Mouse (Mus musculus): Measurements from ENCODE around the gene Cldn34a. TPM values are rescaled to one million over a fixed set of nuclear protein-coding genes. Genes with fewer than 3 reads are reported as not detected.
"Not testable (repeated sequence)": the region's sequence is repeated elsewhere in the genome, so short reads cannot be mapped to it uniquely, and the experiment has no call there.

The Cldn34a gene
- not detected in 2 replicates for polyA plus RNA-seq (2014; fragmentation: Nextera tagmentation; extraction: Ambion mirVana)

DNA sequence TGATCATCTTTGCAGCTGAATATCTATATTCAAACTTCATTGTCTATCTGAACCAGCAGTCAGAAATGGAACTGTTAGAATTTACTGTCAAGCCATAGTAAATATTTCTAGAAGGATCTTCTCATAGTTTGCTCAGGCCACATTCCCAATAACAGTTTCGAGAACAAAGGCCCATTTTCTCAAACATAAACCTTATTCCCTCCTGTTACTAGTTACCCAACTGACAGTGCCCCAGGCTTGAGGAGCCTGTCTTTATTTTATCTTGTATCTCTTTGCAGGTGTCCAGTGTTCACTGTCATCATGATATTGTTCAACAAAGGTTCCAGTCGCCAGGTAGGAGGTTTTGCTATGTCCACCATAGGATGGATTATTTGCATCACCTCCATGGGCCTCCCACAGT is at the start of gene Cldn34a:
Gene Cldn34a, plus strand, starts transcription at position 301 of the 400 bp plus-strand sequence.
- Histone ChIP-seq H3K27ac (ENCODE audit: low read depth, low read length) (no peak within 1 kb of the TSS), H3K9me3 (ENCODE audit: control insufficient read depth, low read length) (no peaks in the 10 kb centered on the region), H3K4me1 (ENCODE audit: control insufficient read depth, insufficient read depth, low read length) (no peaks in the 10 kb centered on the region), H3K36me3 (ENCODE audit: control insufficient read depth, insufficient read depth, low read length) (no peaks in the 10 kb centered on the region), H3K4me3 (ENCODE audit: low read length) (no peak within 1 kb of the TSS), H3K27me3 (ENCODE audit: control insufficient read depth, insufficient read depth, low read length) (no peaks in the 10 kb centered on the region), H3K4me2 (replicated peaks; ENCODE audit: low read depth, low read length) (no peak within 1 kb of the TSS), H3K9ac (ENCODE audit: low read depth, low read length) (no peak within 1 kb of the TSS)
- WGBS = 74% methylated on average over 2 of the region's 2 CpGs
- no peak for ATAC-seq (ENCODE audit: low FRiP score, low TSS enrichment)

DNA sequence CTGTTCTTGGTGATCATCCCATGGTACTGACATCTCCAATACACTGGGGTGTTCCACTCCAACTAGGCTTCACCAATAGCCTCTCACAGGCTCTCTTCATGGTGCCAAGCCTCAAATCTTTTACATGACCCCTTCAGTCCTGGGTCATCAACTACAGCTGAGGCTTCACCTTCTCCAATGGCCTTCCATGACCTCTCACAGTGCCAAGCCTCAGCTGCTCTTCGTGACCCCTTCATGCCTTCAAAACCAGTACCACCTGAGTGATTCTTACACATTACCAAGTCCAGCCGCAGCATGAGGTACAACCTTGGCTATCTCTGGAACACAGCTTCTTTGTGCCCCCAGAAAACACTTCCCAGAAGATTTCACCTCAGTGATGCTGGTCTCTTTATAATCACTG is 44.5 kb upstream of the Cldn34a start:
- 77% methylated on average over 2 of the region's 2 CpGs for WGBS
- ATAC-seq (ENCODE audit: low FRiP score, low TSS enrichment); H3K36me3 ChIP-seq (ENCODE audit: control insufficient read depth, insufficient read depth, low read length); H3K4me3 ChIP-seq (ENCODE audit: low read length); H3K9me3 ChIP-seq (ENCODE audit: control insufficient read depth, low read length); H3K4me1 ChIP-seq (ENCODE audit: control insufficient read depth, insufficient read depth, low read length); H3K4me2 ChIP-seq (replicated peaks; ENCODE audit: low read depth, low read length); H3K27ac ChIP-seq (ENCODE audit: low read depth, low read length); H3K9ac ChIP-seq (ENCODE audit: low read depth, low read length); H3K27me3 ChIP-seq (ENCODE audit: control insufficient read depth, insufficient read depth, low read length): not testable (repeated sequence)

DNA sequence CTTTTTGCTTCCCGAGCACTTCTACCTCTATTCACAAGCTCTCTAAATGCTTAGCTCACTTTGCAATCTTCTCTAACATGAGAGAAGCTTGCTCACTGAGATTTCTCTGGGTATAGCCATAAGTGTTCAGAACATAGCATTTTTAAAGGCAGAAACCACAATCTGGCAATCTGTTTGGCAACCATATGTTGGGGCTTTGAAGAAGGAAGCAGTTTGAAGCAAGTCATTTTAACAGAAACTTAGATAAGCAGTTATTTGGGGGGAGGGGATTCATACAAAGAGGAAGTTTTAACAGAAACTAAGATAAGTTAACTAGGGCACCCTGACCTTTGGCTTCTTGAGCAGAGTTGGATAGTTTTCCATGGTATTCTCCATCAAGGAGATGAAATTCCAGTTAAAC is 17.4 kb upstream of the Cldn34a start:
- ATAC-seq (ENCODE audit: low FRiP score, low TSS enrichment) = no peak
- no peak overlapping the region for H3K27ac ChIP-seq (ENCODE audit: low read depth, low read length)

DNA sequence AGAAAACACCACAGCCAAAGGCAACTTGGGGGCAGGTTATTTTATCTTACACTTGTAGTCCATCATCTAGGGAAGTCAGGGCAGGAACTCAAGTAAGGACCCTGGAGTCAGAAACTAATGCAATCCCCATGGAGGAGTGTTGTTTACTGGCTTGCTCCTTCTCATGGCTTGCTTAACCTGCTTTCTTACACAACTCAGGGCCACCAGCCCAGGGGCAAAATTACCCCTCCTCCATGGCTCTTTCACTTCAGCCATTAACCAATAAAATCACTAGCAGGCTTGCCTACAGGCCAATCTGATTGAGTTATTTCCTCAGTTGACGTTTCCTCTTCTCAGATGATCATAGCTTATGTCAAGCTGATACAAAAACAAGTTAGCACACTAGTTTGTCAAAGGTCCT is 15.0 kb upstream of the Cldn34a start:
- H3K27ac ChIP-seq (ENCODE audit: low read depth, low read length) = no peak overlapping the region
- H3K4me2 ChIP-seq (replicated peaks; ENCODE audit: low read depth, low read length) = no peak overlapping the region
- 64% methylated on average over 1 of the region's 1 CpGs for WGBS
- H3K9ac ChIP-seq (ENCODE audit: low read depth, low read length) = no peak overlapping the region
- no peaks in the 10 kb centered on the region for H3K9me3 ChIP-seq (ENCODE audit: control insufficient read depth, low read length)
- H3K36me3 ChIP-seq (ENCODE audit: control insufficient read depth, insufficient read depth, low read length) = no peaks in the 10 kb centered on the region
- H3K4me3 ChIP-seq (ENCODE audit: low read length) = no peak overlapping the region
- H3K27me3 ChIP-seq (ENCODE audit: control insufficient read depth, insufficient read depth, low read length) = no peaks in the 10 kb centered on the region
- no peaks in the 10 kb centered on the region for H3K4me1 ChIP-seq (ENCODE audit: control insufficient read depth, insufficient read depth, low read length)
- ATAC-seq (ENCODE audit: low FRiP score, low TSS enrichment) = no peak

More for the DNA sequence above, 17.4 kb upstream of the Cldn34a start:
- H3K4me1 ChIP-seq (ENCODE audit: control insufficient read depth, insufficient read depth, low read length) = no peaks in the 10 kb centered on the region
- no peak overlapping the region for H3K4me2 ChIP-seq (replicated peaks; ENCODE audit: low read depth, low read length)
- no peaks in the 10 kb centered on the region for H3K27me3 ChIP-seq (ENCODE audit: control insufficient read depth, insufficient read depth, low read length)
- 75% methylated on average over 1 of the region's 1 CpGs for WGBS
- H3K9me3 ChIP-seq (ENCODE audit: control insufficient read depth, low read length) = no peaks in the 10 kb centered on the region
- no peaks in the 10 kb centered on the region for H3K36me3 ChIP-seq (ENCODE audit: control insufficient read depth, insufficient read depth, low read length)
- no peak overlapping the region for H3K4me3 ChIP-seq (ENCODE audit: low read length)
- H3K9ac ChIP-seq (ENCODE audit: low read depth, low read length) = no peak overlapping the region

DNA sequence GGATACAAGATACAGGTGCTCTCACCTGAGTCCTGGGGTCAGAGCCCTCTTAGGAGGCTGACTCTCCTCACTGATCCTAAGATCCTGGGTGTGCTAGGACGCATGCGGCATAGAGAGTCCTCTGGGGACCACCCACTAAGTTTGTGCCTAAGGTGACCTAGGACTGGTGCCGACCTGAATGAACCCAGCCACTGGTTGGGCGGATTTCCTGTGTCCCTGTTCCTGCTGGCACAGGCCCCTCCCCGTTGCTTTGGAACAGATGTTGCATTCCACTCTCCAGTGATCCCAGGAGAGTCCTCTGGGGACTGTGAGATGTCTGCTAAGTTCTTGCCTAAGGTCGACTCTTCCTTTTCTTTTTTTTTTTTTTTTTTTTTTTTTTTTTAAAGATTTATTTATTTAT is 5.7 kb upstream of the Cldn34a start:
- Histone ChIP-seq H3K36me3 (ENCODE audit: control insufficient read depth, insufficient read depth, low read length) (no peaks in the 10 kb centered on the region), H3K9ac (ENCODE audit: low read depth, low read length) (no peak overlapping the region), H3K4me3 (ENCODE audit: low read length) (no peak overlapping the region), H3K4me1 (ENCODE audit: control insufficient read depth, insufficient read depth, low read length) (no peaks in the 10 kb centered on the region), H3K4me2 (replicated peaks; ENCODE audit: low read depth, low read length) (no peak overlapping the region), H3K9me3 (ENCODE audit: control insufficient read depth, low read length) (no peaks in the 10 kb centered on the region), H3K27me3 (ENCODE audit: control insufficient read depth, insufficient read depth, low read length) (no peaks in the 10 kb centered on the region), H3K27ac (ENCODE audit: low read depth, low read length) (no peak overlapping the region)
- whole genome bisulfite sequencing = 70% methylated on average over 6 of the region's 6 CpGs
- ATAC-seq (ENCODE audit: low FRiP score, low TSS enrichment) = no peak

Other genes starting within 250 kb of the Cldn34a start
- 20.5 and 22.0 TPM in 2 replicates for gene Kantr, start 235.8 kb upstream of the Cldn34a start, polyA plus RNA-seq (2014; fragmentation: Nextera tagmentation; extraction: Ambion mirVana)
- 19.5 and 25.2 TPM in 2 replicates for gene Tspyl2, start 220.9 kb upstream of the Cldn34a start, polyA plus RNA-seq (2014; fragmentation: Nextera tagmentation; extraction: Ambion mirVana)
- 4.1 and 5.7 TPM in 2 replicates for gene Gpr173, start 194.6 kb upstream of the Cldn34a start, polyA plus RNA-seq (2014; fragmentation: Nextera tagmentation; extraction: Ambion mirVana)
- gene Shroom2, start 206.1 kb downstream of the Cldn34a start, polyA plus RNA-seq (2014; fragmentation: Nextera tagmentation; extraction: Ambion mirVana) = 5.5 and 7.6 TPM in 2 replicates
- 0.11 and 0.35 TPM in 2 replicates for gene Gpr143, start 218.6 kb downstream of the Cldn34a start, polyA plus RNA-seq (2014; fragmentation: Nextera tagmentation; extraction: Ambion mirVana)

Measured in kidney, embryonic 14.5 days (tissue).